Mouse (Mus musculus) stomach, embryonic 14.5 days (tissue): Measurements from ENCODE around the gene Syngr3. TPM values are rescaled to one million over a fixed set of nuclear protein-coding genes. Genes with fewer than 3 reads are reported as not detected.

ENCODE experiments used
- ATAC-seq: fragments of 200-750 bp; cut with Nextera tagmentation; 2 replicates; pipeline ENCODE4 v1.8.0; 2017; ENCODE audit warnings: low read depth, moderate TSS enrichment; ENCODE audit not compliant: insufficient number of reproducible peaks, insufficient read depth, low FRiP score
- H3K27ac ChIP-seq: fragments of 300-500 bp; sonication (generic); 2 replicates; pipeline ENCODE4 v1.5.1; 2014; ENCODE audit warnings: mild to moderate bottlenecking, low read length, moderate library complexity, mixed read lengths
- H3K27me3 ChIP-seq: fragments of 300-500 bp; sonication (generic); 2 replicates; pipeline ENCODE4 v1.6.1; 2014; ENCODE audit warnings: low read length, control low read depth, mixed read lengths; ENCODE audit not compliant: control insufficient read depth, insufficient read depth
- H3K36me3 ChIP-seq: fragments of 300-500 bp; sonication (generic); 2 replicates; pipeline ENCODE4 v1.6.1; 2014; ENCODE audit warnings: mild to moderate bottlenecking, control low read depth, low read length, moderate library complexity, mixed read lengths; ENCODE audit not compliant: control insufficient read depth, insufficient read depth
- H3K4me1 ChIP-seq: fragments of 300-500 bp; sonication (generic); 2 replicates; pipeline ENCODE4 v1.6.1; 2014; ENCODE audit warnings: low read length, control low read depth, mixed read lengths; ENCODE audit not compliant: control insufficient read depth, insufficient read depth
- H3K4me2 ChIP-seq: fragments of 300-500 bp; sonication (generic); replicated peaks from 2 replicates; pipeline ENCODE4 v1.6.1; 2014; ENCODE audit warnings: low read depth, low read length, control low read depth
- H3K4me3 ChIP-seq: fragments of 300-500 bp; sonication (generic); 2 replicates; pipeline ENCODE4 v1.5.1; 2014; ENCODE audit warnings: low read depth, low read length, control low read depth
- H3K9ac ChIP-seq: fragments of 300-500 bp; sonication (generic); replicated peaks from 2 replicates; pipeline ENCODE4 v1.6.1; 2014; ENCODE audit warnings: low read depth, mild to moderate bottlenecking, control low read depth, low read length, moderate library complexity, mixed read lengths
- H3K9me3 ChIP-seq: fragments of 300-500 bp; sonication (generic); 2 replicates; pipeline ENCODE4 v1.6.1; 2016; ENCODE audit warnings: low read depth, low read length, control low read depth; ENCODE audit not compliant: control insufficient read depth
- WGBS: fragments of 180-500 bp; shearing (Covaris S2); extraction: QIAGEN DNeasy Blood & Tissue Kit; methylation state at CpG from one replicate; pipeline ENCODE4 v1.1.7; 2014; 5-methylcytosine and 5-hydroxymethylcytosine counted together
- polyA plus RNA-seq: library from polyadenylated mRNA; unstranded; fragments of >200 nt; fragmentation: Nextera tagmentation; extraction: Ambion mirVana; gene quantifications from 2 replicates; pipeline ENCODE4 v1.2.1, GENCODE M21; 2014

Gene Syngr3
- 5.6 and 6.3 TPM in 2 replicates for polyA plus RNA-seq

DNA sequence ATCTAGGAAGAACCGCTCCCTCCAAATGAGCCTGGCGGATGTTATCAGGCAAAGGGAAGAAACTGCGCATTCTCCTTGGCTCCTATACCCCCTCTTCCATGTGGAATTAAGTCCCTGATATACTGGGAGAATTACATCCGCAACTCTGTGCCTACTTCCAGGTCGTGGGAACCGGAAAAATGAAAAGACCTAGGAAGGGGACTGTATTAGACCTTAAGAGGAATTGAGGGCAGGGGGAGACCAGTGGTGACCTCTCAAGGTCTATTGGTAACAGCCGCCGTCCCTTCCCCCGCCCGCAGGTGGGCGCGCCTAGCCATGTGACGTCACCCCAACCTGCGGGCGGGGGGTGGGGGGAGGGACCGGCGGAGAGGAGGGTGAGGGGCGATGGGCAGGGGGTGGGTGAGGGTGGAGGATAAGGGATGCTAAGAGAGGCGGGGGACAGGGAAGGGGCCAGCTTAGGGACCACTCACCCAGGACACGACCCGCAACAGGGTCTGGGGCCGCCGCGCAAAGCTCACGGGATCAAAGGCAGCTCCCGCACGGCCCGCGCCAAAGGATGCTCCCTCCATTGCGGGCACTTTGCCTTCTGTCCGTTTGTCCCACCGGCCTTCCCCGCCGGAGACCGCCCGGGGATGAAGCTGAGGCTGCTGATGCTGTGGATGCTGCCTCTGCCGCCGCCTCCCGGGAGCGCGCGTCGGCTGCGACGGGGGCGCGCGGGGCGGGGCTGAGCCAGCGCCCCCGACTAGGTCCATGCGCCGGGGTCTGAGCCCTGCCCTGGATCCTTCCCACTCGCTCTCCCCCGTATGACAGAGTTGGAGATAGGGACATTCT lies at the start of gene Syngr3:
Syngr3 (minus strand) TSS at position 705 of the 831 bp plus-strand sequence.
- whole genome bisulfite sequencing, result under 1% methylated on average over 51 of the region's 55 CpGs
- peaks cover 15% of the 10 kb centered on the region; the same call in 1 of the 2 replicates for H3K4me1 ChIP-seq
- peak within 1 kb of the TSS; percentile 85 for H3K4me2 ChIP-seq
- no peak within 1 kb of the TSS for H3K27ac ChIP-seq
- H3K36me3 ChIP-seq, result peaks cover 9% of the 10 kb centered on the region
- no peaks in the 10 kb centered on the region for H3K9me3 ChIP-seq
- 0 out of 2 replicates have a peak within 1 kb of the TSS, but pooled peaks have one; percentile 25 for H3K9ac ChIP-seq
- H3K27me3 ChIP-seq, result peaks cover 32% of the 10 kb centered on the region
- no peak for ATAC-seq
- H3K4me3 ChIP-seq, result peak within 1 kb of the TSS; percentile 44

DNA sequence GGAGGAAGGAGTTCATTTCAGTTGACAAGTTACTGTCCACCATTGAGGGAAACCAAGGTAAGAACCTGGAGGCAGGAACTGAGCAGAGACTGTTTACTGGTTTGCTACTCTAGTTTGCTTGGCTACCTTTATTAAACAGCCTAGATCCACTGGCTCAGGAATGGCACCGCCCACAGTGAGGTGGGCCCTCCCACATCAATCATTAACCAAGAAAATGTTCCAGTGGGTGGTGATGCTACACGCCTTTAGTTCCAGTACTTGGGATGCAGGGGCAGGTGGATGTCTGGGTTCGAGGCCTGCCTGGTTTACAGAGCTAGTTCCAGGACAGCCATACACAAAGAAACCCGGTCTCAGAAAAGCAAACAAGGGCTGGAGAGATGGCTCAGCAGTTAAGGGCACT lies 48.5 kb upstream of the Syngr3 start:
- ATAC-seq, result no peak
- 72% methylated on average over 4 of the region's 4 CpGs for WGBS
- Histone ChIP-seq H3K36me3 (no peaks in the 10 kb centered on the region; the same call in 1 of the 2 replicates), H3K4me2 (no peak overlapping the region), H3K4me3 (no peak overlapping the region), H3K27me3 (no peaks in the 10 kb centered on the region), H3K9ac (no peak overlapping the region), H3K9me3 (no peaks in the 10 kb centered on the region), H3K4me1 (peaks cover 12% of the 10 kb centered on the region), H3K27ac (no peak overlapping the region)

GRCm38 (mm10) chr17:24737135-24737810 lies 47.5 kb upstream of the Syngr3 start:
- H3K27ac ChIP-seq, result no peak overlapping the region
- H3K36me3 ChIP-seq, result no peaks in the 10 kb centered on the region; the same call in 1 of the 2 replicates
- ATAC-seq, result no peak
- peak overlapping the region; percentile 54; the same call in 1 of the 2 replicates for H3K9ac ChIP-seq
- no peaks in the 10 kb centered on the region for H3K9me3 ChIP-seq
- H3K27me3 ChIP-seq, result no peaks in the 10 kb centered on the region
- 23% methylated on average over 8 of the region's 8 CpGs for whole genome bisulfite sequencing
- peaks cover 12% of the 10 kb centered on the region for H3K4me1 ChIP-seq
- peak overlapping the region; percentile 53 for H3K4me3 ChIP-seq
- peak overlapping the region; percentile 77 for H3K4me2 ChIP-seq

DNA sequence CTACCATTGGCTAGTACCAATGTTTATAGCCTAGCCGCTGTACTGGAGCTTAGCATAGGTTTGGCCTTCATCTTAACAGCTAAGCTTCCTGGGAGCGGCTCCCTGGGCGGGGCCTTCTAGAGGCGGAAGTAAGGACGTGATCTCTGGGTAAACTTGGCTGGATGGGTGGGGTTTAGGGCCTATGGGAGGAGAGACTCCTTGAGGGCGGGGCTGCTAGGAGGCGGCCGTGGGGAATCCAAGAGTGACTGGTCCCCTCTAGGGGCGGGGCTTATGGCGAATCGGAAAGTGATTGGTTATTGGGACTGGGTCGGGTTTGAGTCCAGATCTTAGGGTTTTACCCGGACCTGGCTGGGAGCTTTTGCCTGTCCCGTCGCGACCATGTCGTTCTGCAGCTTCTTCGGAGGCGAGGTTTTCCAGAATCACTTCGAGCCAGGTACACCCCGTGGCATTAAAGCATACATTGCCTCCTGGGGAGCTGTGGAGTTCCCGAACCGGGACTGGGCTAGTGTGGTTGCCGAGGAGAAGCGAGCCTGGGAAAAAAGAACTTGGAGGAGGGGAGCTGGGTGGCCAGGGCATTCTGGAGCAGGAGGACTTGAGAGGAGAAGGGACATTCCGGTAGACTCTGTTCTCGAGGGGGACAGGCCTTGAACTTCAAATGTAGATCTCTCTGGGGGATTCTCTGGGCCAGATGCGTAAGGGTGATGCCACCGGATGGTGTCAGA lies 46.7 kb upstream of the Syngr3 start, which contains the start of gene Msrb1:
Msrb1 (plus strand) TSS at position 313 of the 722 bp plus-strand sequence.
- WGBS, result 1% methylated on average over 29 of the region's 29 CpGs
- Histone ChIP-seq H3K36me3 (no peaks in the 10 kb centered on the region), H3K9ac (peak within 1 kb of the TSS; percentile 54), H3K27ac (peak within 1 kb of the TSS; percentile 44; the same call in 1 of the 2 replicates), H3K4me1 (peaks cover 12% of the 10 kb centered on the region), H3K4me3 (peak within 1 kb of the TSS; percentile 53), H3K9me3 (no peaks in the 10 kb centered on the region), H3K4me2 (peak within 1 kb of the TSS; percentile 77), H3K27me3 (no peaks in the 10 kb centered on the region)
- ATAC-seq, result peak; percentile 96

DNA sequence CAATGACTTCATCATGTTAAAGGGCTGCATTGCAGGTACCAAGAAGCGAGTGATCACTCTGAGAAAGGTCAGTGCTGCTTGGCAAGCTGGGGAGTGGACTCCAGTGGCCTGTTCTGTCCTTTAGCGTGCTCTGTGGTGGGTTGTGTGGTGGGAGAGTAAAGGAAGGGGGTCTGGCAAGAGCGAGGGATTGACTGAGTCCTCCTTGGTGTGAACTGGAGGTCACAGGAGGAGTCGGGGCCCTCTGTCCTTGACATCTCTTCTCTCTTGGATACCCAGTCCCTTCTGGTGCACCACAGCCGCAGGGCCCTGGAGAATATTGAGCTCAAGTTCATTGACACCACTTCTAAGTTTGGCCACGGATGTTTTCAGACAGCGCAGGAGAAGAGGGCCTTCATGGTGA lies 45.7 kb upstream of the Syngr3 start:
- no peak overlapping the region for H3K4me3 ChIP-seq
- H3K9ac ChIP-seq, result no peak overlapping the region
- peak overlapping the region; percentile 77; the same call in 1 of the 2 replicates for H3K4me2 ChIP-seq
- H3K36me3 ChIP-seq, result no peaks in the 10 kb centered on the region
- no peaks in the 10 kb centered on the region for H3K27me3 ChIP-seq
- H3K27ac ChIP-seq, result no peak overlapping the region
- ATAC-seq, result no peak
- 87% methylated on average over 7 of the region's 7 CpGs for WGBS
- H3K9me3 ChIP-seq, result no peaks in the 10 kb centered on the region
- H3K4me1 ChIP-seq, result peaks cover 12% of the 10 kb centered on the region

GRCm38 (mm10) chr17:24734513-24734912 lies 44.8 kb upstream of the Syngr3 start:
- Histone ChIP-seq H3K36me3 (no peaks in the 10 kb centered on the region), H3K4me2 (no peak overlapping the region), H3K4me3 (no peak overlapping the region), H3K27me3 (no peaks in the 10 kb centered on the region), H3K27ac (no peak overlapping the region), H3K9me3 (no peaks in the 10 kb centered on the region), H3K4me1 (peaks cover 12% of the 10 kb centered on the region), H3K9ac (no peak overlapping the region)
- 91% methylated on average over 1 of the region's 1 CpGs for WGBS
- no peak for ATAC-seq

GRCm38 (mm10) chr17:24733434-24734050 lies 43.8 kb upstream of the Syngr3 start:
- H3K27me3 ChIP-seq, result no peaks in the 10 kb centered on the region
- ATAC-seq, result no peak
- H3K4me1 ChIP-seq, result peaks cover 12% of the 10 kb centered on the region
- H3K9ac ChIP-seq, result no peak overlapping the region
- no peak overlapping the region for H3K27ac ChIP-seq
- H3K36me3 ChIP-seq, result no peaks in the 10 kb centered on the region
- 90% methylated on average over 21 of the region's 21 CpGs for WGBS
- H3K9me3 ChIP-seq, result no peaks in the 10 kb centered on the region
- no peak overlapping the region for H3K4me3 ChIP-seq
- no peak overlapping the region for H3K4me2 ChIP-seq
